Mouse (Mus musculus): Measurements from ENCODE around the gene Sft2d2.

The Sft2d2 gene

DNA sequence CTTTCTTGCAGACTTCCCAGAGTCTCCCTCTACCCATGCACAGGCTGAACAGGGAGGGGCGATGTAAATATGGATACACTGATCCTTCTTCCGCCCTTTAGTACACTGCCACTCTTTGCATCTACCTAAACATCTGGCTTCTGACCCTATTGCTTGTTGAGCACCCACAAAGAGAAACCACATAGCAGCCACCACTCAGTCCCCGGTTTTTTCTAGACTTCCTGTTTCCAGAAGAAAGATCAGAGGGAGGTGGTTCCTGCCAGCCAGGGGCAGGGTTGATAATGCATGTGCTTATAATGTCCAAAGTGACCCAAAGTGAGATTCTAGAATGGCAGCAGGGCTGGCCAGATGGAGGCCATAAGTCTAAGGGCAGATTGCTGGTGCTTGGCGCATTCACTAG lies 40.1 kb downstream of the Sft2d2 start:
- in situ Hi-C loops (cut with MboI; ENCODE audit: unreplicated experiment in 2 of 2) = no loop called here

DNA sequence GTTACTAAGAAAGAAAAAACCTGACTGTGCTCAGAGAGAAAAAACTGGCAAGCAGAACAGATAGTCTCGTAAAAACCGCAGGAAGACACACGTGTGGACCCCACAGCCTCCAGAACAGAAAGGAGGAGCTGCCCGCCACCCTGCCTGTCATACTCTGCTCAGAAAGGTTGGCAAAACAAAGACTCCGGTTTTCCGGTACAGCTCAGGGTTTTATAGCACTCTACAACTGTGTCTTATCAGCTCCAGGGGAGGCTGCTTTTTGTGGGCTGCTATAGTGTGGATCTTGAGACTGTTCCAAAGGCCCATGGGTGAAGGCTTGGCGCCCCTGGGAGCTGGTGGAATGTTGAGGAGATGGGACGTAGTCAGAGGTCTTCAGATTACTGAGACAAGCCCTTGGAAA lies 43.0 kb downstream of the Sft2d2 start:
- in situ Hi-C loops (cut with MboI; ENCODE audit: unreplicated experiment in 2 of 2) = no loop called here

DNA sequence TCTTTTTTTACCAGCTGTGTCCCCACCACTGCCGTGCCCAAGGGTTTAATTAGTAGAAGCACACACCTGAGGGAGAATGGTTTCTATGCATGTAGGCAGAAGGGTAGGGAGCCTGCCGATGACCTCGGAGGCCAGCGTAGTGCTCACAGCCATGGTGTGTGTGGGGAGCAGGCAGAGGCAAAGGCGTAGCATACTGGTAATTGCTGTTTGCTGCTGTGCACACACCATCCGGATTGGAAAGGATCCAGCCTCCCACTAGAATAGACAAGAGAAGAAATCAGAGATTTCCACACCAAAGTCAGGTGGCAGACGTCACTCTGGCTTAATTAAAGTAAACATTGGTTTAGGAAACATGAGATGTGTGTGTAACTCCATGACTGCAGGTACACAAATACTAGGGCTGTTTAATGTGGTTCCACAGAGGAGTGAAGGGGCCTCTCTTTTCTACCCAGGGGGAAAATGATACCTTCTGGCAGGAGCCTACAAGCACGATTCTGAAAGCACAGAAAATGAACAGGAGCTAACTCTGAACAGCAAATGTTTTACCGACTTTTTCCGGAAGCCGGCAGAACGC lies 51.8 kb downstream of the Sft2d2 start:
- in situ Hi-C loops (cut with MboI; ENCODE audit: unreplicated experiment in 2 of 2) = no loop called here

DNA sequence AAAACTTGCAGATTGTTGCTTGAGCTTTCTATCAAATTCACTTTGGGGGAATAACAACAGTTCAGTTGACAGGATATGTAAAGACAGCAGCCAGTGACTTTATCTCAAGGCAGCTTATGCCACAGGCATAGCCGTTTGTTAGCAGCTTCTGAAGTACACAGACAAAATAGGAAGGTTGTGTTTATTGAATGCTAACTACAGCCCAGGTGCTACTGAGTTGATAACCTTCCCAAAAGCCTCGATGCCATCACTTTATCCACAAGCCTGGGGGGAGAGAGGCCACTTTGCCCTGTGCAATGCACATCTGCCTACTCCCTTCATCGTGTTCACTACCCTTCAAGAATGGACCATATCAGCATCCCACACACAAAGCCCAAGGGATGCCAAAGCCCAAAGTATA lies 54.0 kb downstream of the Sft2d2 start:
- in situ Hi-C loops (cut with MboI; ENCODE audit: unreplicated experiment in 2 of 2) = no loop called here

DNA sequence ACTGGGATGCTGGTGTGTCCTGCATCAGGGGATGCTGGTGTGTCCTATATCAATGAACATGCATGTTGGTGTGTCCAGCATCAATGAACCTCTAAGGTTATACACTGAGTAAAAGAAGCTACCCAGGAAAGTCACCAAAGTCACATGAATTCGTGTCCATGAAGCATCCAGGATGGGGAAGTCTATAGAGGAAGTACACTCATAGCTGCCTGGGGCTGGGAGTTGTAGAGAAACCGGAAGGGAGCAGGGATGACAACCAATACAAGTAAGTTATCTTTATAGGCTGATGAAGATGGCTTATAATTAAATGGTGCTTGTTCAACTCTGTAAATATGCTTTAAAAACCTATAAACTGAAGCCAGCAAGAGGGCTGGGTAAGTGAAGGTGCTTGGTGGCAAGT lies 60.4 kb downstream of the Sft2d2 start:
- in situ Hi-C loops (cut with MboI; ENCODE audit: unreplicated experiment in 2 of 2) = loop anchor here in 1 of 2 experiments (10.0 kb wide), 1 partner anchor 61 kb away; the partner anchor contains the start of gene Sft2d2

DNA sequence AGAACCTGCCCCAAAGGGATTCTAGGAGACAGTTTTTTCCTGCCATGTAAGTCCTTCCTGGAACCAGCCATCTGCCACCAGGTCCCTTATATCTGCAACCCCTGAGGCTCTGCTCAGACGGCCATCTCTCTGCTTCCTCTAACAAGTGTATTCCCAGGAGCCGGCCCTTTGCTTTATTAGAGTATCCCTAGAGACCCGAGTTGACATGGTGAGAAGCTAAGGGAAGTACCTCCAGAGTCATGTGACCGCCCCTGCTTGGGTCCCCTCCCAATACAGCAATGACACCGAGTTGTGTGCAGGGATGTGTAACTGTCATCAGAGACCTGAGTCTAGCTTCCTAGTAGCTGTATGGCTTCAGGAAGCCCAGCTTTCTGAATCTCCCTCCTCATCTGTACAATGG lies 61.0 kb downstream of the Sft2d2 start:
- in situ Hi-C loops (cut with MboI; ENCODE audit: unreplicated experiment in 2 of 2) = loop anchor here in 1 of 2 experiments (10.0 kb wide), 1 partner anchor 62 kb away; the partner anchor contains the start of gene Sft2d2

DNA sequence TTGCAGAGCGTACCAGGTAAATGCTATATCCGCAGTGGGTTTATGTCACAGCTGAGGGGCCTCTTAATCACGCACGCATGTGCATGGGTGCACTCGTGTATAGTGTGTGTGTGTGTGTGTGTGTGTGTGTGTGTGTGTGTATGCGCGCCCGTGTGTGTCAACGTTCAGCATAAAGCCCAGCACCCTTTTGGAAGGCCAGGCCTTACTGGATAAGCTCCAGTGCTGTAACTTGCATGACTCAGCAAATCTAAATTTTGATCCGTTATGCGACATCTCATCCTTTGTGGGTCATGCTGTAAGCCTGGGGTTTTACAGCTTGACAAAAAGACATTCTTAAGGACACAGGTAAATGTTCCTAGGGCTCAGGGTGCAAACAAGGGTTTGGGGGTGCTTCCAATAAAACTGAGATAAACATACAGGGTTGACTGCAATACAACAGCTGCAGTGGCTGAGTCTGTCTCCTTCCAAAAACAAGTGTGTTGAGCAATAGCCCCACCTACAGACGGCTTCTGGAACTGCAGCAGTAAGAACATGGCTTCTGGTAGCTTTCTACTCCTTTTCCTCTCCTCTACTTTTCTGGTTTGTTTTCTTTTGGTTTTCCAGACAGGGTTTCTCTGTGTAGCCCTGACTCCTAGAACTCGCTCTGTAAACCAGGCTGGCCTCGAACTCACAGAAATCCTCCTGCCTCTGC lies 61.9 kb downstream of the Sft2d2 start:
- in situ Hi-C loops (cut with MboI; ENCODE audit: unreplicated experiment in 2 of 2) = loop anchor here in 1 of 2 experiments (10.0 kb wide), 1 partner anchor 62 kb away; the partner anchor contains the start of gene Sft2d2

DNA sequence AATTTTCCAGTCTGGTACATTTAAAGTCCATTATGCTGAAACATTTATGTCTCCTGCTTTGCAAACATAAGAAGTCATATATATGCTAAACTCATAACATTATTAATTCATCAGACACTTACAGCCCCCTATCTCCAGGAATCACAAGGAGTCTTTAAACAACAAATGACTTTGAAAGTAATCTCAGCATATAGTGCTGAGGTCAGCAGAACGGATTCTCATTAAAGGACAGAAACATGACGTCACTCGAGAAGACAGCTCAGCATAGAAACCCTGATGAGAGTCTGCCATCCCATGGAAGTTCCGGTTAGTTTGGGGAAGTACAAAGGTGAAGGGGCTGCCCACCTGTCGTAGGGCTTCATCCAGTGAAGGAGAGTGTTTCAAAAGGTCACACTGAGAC lies 64.7 kb downstream of the Sft2d2 start:
- in situ Hi-C loops (cut with MboI; ENCODE audit: unreplicated experiment in 2 of 2) = no loop called here
